Mouse (Mus musculus) heart, postnatal 4 days (tissue): ENCODE results near the gene Fam229a. TPM values are rescaled to one million over a fixed set of nuclear protein-coding genes. Genes with fewer than 3 reads are reported as not detected.
"Not testable (repeated sequence)": the region's sequence is repeated elsewhere in the genome, so short reads cannot be mapped to it uniquely, and the experiment has no call there.

ENCODE experiments used
- DNase-seq: peaks from one replicate; pipeline ENCODE4 v3.0.0; 2021
- total RNA-seq, 2 experiments: library from RNA; stranded (reverse); gene quantifications; 2 replicates each; pipeline ENCODE4 v1.2.3; 2021

The Fam229a gene
- total RNA-seq, 2 experiments from 2014 or later: not detected

DNA sequence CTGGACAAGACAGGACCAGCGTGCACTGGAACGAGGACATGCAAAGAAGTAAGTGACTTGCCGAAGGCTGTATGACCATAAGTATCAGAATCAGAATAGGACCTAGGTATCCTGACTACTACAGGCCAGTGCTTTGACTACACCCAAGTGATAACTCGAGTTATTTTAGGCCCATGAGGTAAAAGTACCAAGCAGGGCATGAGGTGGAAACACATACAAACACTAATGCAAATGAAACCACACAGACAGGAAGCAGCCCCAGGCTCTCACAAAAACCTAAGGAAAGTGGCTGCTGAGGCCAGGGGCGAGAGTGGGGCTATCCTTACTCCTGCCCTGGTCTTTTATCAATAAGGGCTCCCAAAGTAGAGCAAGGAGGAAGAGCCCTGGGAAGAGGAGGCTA is 34.3 kb downstream of the Fam229a start:
- no peak for DNase-seq

DNA sequence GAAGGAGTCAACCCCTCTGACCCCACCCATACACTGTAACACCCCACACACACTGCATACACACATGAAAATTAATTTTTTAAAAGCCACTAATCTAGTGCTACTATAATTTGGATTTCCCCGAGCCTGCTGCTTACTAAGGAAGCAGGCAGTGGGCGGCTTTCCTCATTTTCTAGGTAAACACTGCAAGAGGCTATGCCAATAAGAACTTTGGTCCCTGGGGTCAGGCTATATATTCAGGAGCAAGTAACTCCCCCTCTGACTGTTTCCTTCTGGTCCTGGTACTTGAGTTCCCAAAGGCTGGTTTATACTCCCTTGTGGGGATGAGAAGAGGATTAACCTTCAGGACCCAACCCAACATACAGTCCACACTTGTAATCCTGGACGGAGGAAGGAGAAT is 34.9 kb downstream of the Fam229a start:
- no peak for DNase-seq

GRCm38 (mm10) chr4:129528901-129529300 is 37.9 kb downstream of the Fam229a start:
- DNase-seq: not testable (repeated sequence)

DNA sequence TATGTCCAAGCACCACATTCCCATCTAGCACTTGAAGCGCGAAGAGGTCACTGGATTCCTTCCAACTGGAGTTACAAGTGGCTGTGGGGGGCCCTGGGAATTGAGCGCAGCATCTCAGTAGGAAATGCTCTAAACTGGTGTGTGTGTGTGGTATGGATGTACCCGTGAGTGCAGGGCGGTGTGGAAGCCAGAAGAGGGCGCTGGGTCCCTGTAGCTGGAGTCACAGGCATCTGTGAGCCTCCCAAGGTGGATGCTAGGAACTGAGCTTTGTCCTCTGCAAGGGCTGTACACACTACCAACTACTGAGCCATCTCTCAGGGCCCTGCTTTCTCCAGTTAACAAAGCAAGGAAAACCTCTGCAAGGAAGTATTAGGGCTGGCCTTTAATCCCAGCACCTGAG is 49.0 kb downstream of the Fam229a start:
- peak; percentile 43 for DNase-seq

Other genes with a start within 250 kb of the Fam229a start
- gene C77080, start 229.8 kb upstream of the Fam229a start, total RNA-seq: 1 to 10 TPM; 6.5 to 8.6 TPM
- 1 to 10 TPM; 8.7 to 9.5 TPM for gene Sync, start 203.6 kb upstream of the Fam229a start, total RNA-seq
- 100 to 1,000 TPM; 195 to 199 TPM for gene Rbbp4, start 155.8 kb upstream of the Fam229a start, total RNA-seq
- gene Zbtb8os, start 155.5 kb upstream of the Fam229a start, total RNA-seq: 10 to 100 TPM; 20.6 to 22.2 TPM
- gene Zbtb8a, start 113.1 kb upstream of the Fam229a start, total RNA-seq: 1 to 10 TPM; 8.7 to 9.0 TPM
- 1 to 10 TPM in 1 of 2 experiments, under 1 TPM in 1; 0.92 to 1.2 TPM for gene Zbtb8b, start 50.3 kb upstream of the Fam229a start, total RNA-seq
- 10 to 100 TPM; 34.0 to 36.6 TPM for gene Bsdc1, start 29.6 kb upstream of the Fam229a start, total RNA-seq
- not detected for gene Tssk3, start 168 bp upstream of the Fam229a start, total RNA-seq
- 10 to 100 TPM; 96.6 to 97.7 TPM for gene Marcksl1, start 22.4 kb downstream of the Fam229a start, total RNA-seq
- gene Hdac1, start 51.5 kb downstream of the Fam229a start, total RNA-seq: 10 to 100 TPM; 45.0 to 46.4 TPM
- gene Lck, start 82.5 kb downstream of the Fam229a start, total RNA-seq: under 1 TPM; 0.86 to 0.91 TPM
- gene Fam167b, start 87.4 kb downstream of the Fam229a start, total RNA-seq: 1 to 10 TPM; 1.5 TPM
- gene Eif3i, start 109.5 kb downstream of the Fam229a start, total RNA-seq: 100 to 1,000 TPM; 146 to 160 TPM
- gene Tmem234, start 109.5 kb downstream of the Fam229a start, total RNA-seq: 10 to 100 TPM; 64.8 to 72.1 TPM
- under 1 TPM; 0.27 to 0.76 TPM for gene Dcdc2b, start 123.1 kb downstream of the Fam229a start, total RNA-seq
- gene Iqcc, start 127.9 kb downstream of the Fam229a start, total RNA-seq: 10 to 100 TPM in 1 of 2 experiments, 1 to 10 TPM in 1; 9.3 to 14.3 TPM
- 10 to 100 TPM; 30.9 to 33.3 TPM for gene Ccdc28b, start 132.8 kb downstream of the Fam229a start, total RNA-seq
- gene Txlna, start 149.9 kb downstream of the Fam229a start, total RNA-seq: 10 to 100 TPM; 40.0 to 41.9 TPM
- 10 to 100 TPM; 70.2 to 71.9 TPM for gene Kpna6, start 181.6 kb downstream of the Fam229a start, total RNA-seq
- gene Tmem39b, start 205.6 kb downstream of the Fam229a start, total RNA-seq: 1 to 10 TPM; 6.6 to 6.7 TPM